Mouse (Mus musculus) adrenal gland, postnatal 4 days (tissue): ENCODE data around the gene Dmwd. TPM values are rescaled to one million over a fixed set of nuclear protein-coding genes. Genes with fewer than 3 reads are reported as not detected.

Experiments
- DNase-seq, 2 experiments: peaks; one replicate each; pipeline ENCODE4 v3.0.0; 2021 to 2022; ENCODE audit warnings: low spot score in 2 of 2, mixed read lengths in 2 of 2
- long read RNA-seq, 2 experiments: library from polyadenylated mRNA; stranded (forward); transcript quantifications; one replicate each; pipeline ENCODE4 v2.0.0; 2021
- total RNA-seq, 2 experiments: library from RNA; stranded (reverse); gene quantifications; 2 replicates each; pipeline ENCODE4 v1.2.3; 2021

Gene Dmwd
- total RNA-seq: 10 to 100 TPM; 67.0 to 70.3 TPM
- long read RNA-seq, experiment 1, transcript Dmwd-202 (4 exons, 2,388 nt): major isoform, 38 of 82 reads
- long read RNA-seq, experiment 1, transcript Dmwd-201 (5 exons, 2,494 nt): minor isoform, 20 of 82 reads
- long read RNA-seq, experiment 1, partial matches to known transcripts: 20 of 82 reads
- long read RNA-seq, experiment 1, other reads (novel, unspliced or antisense): 2 of 82 reads
- long read RNA-seq, experiment 2, transcript Dmwd-201 (5 exons, 2,494 nt): minor isoform, 34 of 143 reads
- long read RNA-seq, experiment 2, transcript Dmwd-202 (4 exons, 2,388 nt): major isoform, 70 of 143 reads
- long read RNA-seq, experiment 2, partial matches to known transcripts: 23 of 143 reads
- long read RNA-seq, experiment 2, other reads (novel, unspliced or antisense): 13 of 143 reads

DNA sequence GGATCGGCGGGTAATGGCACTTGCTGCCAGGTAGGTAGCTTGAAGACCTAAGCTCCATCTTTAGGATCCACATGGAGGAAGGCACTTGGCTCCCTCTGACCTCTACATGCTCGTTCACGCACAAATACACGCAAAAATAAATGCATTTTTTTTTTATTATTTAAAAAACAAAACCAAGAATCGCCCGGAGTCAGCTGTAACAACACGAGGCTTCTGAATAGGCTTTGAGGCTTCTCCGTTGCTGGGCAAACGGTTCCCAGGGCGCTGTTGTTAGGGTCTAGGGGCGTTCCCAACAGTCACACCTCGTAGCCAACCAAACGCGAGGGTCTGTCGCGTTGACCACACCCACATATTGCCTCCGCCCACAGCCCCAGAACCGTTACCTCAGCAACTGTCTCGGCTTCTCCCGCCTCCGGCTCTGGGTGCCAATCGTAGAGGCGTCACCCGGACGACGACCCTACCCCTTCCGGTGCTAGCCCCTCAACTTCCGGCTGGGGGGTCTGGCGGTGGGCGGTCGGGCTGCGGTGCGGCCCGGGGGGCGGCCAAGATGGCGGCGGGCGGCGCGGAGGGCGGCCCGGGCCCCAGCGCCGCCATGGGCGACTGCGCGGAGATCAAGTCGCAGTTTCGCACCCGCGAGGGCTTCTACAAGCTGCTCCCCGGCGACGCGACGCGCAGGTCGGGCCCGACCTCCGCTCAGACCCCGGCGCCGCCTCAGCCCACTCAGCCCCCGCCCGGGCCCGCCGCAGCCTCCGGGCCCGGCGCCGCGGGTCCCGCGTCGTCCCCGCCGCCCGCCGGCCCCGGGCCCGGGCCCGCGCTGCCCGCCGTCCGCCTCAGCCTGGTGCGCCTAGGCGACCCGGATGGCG is at the start of gene Dmwd:
TSS of gene Dmwd (plus strand) at position 505 of the 863 bp plus-strand sequence.
- DNase-seq: peak; percentile 83 to 87

DNA sequence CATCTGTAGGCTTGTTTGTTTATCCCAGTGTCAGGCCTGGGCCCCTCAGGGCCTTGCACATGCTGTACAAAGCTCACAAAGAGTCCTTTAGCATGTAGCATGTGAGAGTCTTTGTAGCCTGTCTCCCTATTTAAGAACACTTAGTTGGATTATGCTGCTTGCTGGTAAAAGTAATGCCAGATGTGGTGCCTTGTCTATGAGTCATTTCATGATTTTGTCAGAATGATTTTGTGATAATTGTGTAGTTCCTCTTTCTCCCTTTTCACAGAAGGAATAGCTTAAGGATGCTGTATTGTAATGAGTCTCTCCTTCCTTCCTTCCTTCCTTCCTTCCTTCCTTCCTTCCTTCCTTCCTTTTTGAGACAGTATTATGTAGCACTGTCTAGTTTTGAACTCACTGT is 48.0 kb upstream of the Dmwd start:
- DNase-seq: no peak

DNA sequence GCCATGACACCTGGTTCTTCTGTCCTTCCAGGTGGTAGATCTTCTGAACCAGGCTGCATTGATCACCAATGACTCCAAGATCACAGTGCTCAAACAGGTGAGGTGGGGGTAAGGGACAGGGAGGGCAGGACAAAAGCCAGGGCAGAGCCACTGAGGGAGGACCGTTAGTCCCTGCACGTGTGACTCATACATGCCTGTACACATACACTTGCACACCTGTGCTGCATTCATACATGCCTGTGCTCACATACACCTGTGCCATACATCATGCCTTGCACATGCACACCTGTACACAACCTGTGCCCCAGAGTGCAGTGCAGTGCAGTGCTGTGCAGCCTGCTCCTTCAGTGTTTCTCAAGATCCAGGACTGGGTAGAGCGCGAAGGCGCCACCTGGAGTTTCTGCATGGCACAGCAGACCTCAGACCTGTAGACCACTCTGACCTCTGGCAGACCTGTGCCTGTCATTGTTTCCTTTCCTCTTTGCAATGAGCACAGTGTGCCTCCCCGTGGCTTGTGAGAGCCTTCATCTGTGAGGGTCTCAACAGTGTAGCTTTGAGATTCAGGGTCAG is 46.9 kb upstream of the Dmwd start:
- DNase-seq: no peak

GRCm38 (mm10) chr7:19031641-19032040 is 44.4 kb upstream of the Dmwd start:
- DNase-seq: no peak

GRCm38 (mm10) chr7:19044616-19045015 is 31.4 kb upstream of the Dmwd start:
- no peak for DNase-seq

DNA sequence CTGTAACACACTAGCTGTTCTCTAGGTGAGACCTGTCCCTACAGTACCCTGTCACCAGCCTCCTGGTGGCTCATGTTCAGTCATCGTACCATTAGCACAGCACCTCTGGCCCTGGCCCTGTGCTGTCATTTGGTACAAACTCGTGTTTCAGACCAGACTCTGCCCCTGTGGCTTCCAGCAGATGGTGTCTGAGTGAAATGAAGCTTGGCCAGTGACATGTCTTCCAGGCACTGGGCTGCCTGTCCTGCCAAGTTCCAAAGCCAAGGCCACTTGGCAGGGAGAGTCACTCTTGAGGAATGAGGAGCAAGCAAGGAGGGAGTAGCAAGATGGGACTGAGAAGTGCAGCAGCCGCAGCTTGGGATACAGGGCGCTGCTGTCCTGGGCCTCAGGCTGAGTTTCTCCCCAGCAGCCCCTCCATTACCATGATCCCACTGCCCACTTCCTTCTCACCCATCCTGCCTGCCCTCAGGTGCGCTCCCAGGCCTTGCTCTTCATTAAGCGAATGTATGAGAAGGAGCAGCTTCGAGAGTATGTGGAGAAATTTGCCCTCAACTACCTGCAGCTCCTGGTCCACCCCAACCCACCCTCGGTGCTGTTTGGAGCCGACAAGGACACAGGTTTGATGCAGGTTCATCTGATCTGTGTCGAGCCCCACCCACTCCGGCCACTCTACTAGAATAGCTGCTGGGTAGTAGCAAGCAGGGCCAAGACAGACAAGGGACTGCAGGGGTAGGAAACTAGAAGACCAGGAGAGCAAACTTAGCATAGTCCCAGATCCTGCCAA is 29.5 kb upstream of the Dmwd start:
- DNase-seq: no peak

- no peak for DNase-seq
Measured at GRCm38 (mm10) chr7:19048006-19048527, 28.0 kb upstream of the Dmwd start.

DNA sequence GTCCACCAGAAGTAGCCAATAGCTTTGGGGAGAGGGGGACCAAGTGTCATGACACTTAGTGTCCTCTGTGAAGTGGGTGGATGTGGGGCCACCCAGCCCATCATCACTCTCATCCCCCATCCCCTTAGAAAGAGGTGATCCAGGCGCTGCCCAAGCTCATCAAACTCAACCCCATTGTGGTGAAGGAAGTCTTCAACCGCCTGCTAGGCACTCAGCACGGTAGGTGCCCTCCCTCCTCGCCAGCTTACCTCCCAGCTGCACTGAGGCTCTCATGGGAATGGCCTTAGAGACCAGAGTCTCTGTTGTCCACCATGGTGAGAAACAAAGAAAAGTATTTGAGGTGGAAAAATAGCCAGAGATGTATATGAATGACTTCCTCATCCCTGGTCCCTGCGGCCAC is 26.8 kb upstream of the Dmwd start:
- no peak for DNase-seq

DNA sequence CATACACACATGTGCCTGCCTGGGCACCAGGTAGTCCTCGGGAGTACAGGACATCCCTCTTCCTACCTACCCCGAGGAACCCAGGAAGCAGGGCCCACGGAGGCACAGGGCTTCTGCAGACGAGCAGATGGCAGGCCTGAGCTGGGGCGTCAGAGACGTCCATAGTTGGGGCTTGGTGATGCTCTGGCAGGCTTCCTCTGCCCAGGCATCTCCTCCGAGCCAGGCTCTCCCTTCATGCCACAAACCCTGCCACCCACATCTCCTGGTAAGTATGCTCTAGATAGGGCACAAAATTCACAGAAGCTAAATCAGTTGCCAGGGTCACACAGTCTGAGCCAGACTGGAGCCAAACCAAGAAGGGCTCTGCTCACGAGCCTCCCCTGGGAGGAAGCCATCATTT is 25.9 kb upstream of the Dmwd start:
- no peak for DNase-seq

DNA sequence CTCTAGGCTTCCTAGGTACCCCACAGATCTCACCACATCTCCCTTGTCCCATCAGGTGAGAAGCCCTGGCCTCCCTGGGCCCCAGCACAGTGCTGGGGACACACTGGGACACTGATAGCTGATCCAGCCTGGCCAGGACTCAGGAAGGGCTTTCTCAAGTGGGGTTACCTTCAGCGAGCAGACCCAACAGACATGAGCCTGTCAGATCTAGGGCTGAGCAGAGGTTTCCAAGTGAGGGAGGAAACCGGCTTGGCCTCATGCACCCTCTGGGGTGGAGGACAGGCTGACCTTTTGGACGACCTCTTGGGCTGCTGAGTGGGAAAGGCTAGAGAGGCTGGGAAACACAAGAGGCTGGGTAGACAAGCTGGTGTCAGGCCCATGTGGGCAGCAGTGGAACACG is 24.9 kb upstream of the Dmwd start:
- DNase-seq: no peak

DNA sequence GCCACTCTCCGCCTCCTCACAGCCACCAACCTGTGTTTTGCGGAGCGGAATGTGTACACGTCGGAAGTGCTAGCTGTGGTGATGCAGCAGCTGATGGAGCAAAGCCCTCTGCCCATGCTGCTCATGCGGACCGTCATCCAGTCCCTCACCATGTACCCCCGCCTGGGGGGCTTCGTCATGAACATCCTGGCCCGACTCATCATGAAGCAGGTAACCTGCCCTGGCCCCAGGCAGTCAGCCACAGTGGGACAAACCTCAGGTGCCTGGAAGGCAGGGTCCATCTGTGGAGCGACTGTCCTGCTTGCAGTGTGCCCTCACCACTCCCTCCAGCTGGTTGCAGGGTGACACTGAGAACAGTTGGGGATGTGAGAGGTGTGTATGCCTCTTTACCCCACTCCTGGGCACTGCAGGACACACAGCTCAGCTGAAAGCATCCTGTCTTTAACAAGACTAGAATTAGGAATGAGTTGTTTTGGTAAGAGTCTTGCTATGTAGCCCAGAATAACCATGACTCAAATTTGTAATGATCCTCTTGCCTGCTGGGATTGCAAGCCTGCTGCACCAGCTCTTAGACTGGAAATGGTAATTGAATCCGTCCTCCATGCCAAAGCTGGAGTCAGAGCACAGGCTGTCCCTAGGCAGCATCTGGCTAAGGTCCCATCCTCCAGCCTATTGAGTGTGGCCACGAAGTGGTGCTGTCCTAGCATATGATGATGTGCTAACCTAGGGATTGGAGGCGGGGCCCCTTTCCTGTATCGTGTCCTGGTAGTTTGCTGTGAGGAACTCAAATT is 23.5 kb upstream of the Dmwd start:
- no peak for DNase-seq

GRCm38 (mm10) chr7:19053136-19053532 is 22.9 kb upstream of the Dmwd start:
- no peak for DNase-seq

DNA sequence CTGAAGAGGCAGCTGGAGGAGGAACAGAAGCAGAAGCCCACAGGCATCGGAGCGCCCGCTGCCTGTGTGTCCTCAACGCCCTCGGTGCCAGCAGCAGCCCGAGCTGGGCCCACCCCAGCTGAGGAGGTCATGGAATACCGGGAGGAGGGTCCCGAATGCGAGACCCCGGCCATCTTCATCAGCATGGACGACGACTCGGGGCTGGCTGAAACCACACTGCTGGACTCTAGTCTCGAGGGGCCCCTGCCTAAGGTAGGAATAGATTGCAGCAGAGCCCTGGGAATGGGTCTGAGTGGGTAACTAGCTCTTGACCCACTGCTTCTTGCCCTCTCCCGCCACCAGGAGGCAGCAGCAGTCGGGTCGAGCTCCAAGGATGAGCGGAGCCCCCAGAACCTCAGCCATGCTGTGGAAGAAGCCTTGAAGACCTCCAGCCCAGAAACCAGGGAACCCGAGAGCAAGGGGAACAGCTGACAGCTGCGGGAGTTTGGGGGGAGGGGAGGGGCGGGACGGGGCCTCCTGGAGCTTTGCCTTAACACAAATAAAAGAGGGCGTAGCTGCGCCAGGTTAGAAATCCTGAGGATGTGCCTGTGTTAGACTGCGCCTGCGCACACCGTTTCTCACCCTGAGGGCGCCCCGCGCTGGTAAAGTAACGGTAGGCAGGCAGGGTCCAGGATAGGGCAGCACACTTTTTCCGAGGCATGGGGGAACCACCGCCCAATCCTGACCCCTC is 21.8 kb upstream of the Dmwd start, which contains the start of gene Rsph6a:
TSS of gene Rsph6a (plus strand) at position 644 of the 730 bp plus-strand sequence.
- DNase-seq: no peak

DNA sequence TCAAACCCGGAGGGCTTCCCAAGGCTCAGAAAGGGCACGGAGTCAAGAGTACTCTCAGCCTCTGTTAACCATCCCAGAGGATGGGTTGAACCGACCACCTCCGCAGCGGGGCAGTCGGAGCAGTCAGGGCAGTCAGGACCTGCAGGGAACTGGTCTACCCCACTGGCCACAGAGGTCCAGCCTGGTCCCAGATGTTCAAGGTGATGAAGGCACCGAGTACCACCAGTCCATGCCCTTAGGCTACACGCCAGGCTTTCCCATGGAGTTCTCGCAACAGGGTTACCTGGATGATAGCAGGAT is 21.3 kb upstream of the Dmwd start:
- no peak for DNase-seq

GRCm38 (mm10) chr7:19055108-19055507 is 20.9 kb upstream of the Dmwd start:
- no peak for DNase-seq

GRCm38 (mm10) chr7:19057405-19057804 is 18.6 kb upstream of the Dmwd start:
- DNase-seq: no peak

DNA sequence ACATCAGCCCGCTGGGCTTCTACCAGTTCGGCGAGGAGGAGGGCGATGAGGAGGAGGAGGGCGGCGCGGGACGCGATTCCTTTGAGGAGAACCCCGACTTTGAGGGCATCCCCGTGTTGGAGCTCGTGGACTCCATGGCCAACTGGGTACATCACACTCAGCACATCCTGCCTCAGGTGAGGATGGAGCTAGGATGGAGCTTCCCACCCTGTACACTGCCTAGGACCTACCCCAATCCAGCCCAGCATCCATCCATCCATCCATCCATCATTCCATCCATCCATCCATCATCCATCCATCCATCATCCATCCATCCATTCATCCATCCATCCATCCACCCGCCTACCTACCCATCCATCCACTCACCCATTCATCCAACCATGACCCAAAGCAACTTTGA is 10.1 kb upstream of the Dmwd start:
- no peak for DNase-seq

- no peak for DNase-seq
Measured at GRCm38 (mm10) chr7:19067063-19067462, 9.0 kb upstream of the Dmwd start.

- no peak for DNase-seq
Measured at GRCm38 (mm10) chr7:19067935-19068334, 8.1 kb upstream of the Dmwd start.

DNA sequence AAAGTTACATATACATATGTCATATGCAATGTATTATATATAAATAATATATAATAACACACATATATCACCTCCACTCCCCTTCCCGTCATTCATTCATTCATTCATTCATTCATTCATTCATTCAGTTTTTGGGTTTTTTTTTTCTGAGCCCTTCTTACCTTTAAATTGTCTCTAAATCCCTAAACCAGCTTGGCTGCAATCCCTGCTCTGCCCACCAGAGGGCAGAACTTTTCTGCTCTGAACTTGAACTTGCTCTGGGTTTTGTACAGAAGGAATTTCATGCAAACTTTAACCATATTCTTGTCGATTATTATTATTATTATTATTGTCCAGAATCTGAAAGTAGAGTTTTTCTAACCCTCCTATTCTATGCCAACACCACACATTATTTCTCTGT is 7.3 kb upstream of the Dmwd start:
- no peak for DNase-seq
